Comparison of ENCODE assay signal across 21 mouse cellular contexts in the genomic region with DNA sequence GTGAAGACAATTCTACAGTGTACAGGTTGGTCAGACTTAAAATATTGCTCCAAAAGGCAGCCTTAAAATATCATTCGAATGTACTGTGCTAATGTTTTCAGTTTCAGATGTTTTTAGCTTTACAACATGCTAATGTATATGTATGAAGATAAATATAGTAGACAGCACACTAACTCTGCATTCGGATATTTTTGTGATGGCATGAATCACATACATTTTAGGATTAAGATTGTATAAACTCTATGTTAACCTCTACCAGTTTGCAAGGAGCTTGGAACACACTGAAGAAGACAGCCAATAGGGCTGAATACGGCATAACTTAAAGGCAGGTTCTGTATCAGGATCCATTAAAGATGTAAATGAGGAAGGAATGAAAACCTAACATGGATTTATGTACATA.
"Had no signal": no experiment of that assay in that cellular context is flagged by ENCODE, and none has a peak within 500 bp of the region (broad histone marks: within the 10 kb centered on the region; RNA-seq: fewer than 3 reads in every experiment).

No protein-coding gene starts in this region.

- DNase-seq: cerebellum, adult 8-10 months; cerebellum, adult 9-10 months; cerebellum, adult 9-11 months; cerebellum, postnatal 10 days; cerebellum, postnatal 14 days; cerebellum, postnatal 25 days; cerebellum, postnatal 36 days; embryo, embryonic 11 days; forebrain, postnatal 0 days; gastrocnemius, adult 2 months; gastrocnemius, postnatal 10 days; gastrocnemius, postnatal 14 days; gastrocnemius, postnatal 25 days; gastrocnemius, postnatal 36 days; heart, adult 11 months; heart, adult 18-20 months; heart, adult 2 months had no signal

- ATAC-seq: forebrain, embryonic 13.5 days; forebrain, embryonic 14.5 days; forebrain, embryonic 15.5 days; forebrain, embryonic 16.5 days; forebrain, postnatal 0 days had no signal
